Mouse (Mus musculus) liver, adult 2 months (tissue): ENCODE measurements at regions not wholly inside any gene's neighbourhood (a gene's known extent, or its start where the extent isn't known, plus 50 kb on each side); places are given as distances from the start of the nearest gene placed in this dataset.
"Not testable (repeated sequence)": the region's sequence is repeated elsewhere in the genome, so short reads cannot be mapped to it uniquely, and the experiment has no call there.

Experiments used
- CTCF ChIP-seq: fragments of 200-500 bp; IDR thresholded peaks from 2 replicates; pipeline ENCODE4 v1.5.1; 2011; ENCODE audit warnings: low read depth, low read length, control low read depth
- POLR2A ChIP-seq: fragments of 200-500 bp; IDR thresholded peaks from 2 replicates; pipeline ENCODE4 v1.6.1; 2011; ENCODE audit warnings: low read length, control low read depth; ENCODE audit not compliant: insufficient read depth; ENCODE audit errors: extremely low read depth

- TF ChIP-seq CTCF, POLR2A: not testable (repeated sequence)
Observed at GRCm38 (mm10) chr12:21778308-21778707, 360.9 kb upstream of the Ywhaq start.
